Mouse (Mus musculus) liver, embryonic 12.5 days (tissue): ENCODE measurements around the gene Tspan18. TPM values are rescaled to one million over a fixed set of nuclear protein-coding genes. Genes with fewer than 3 reads are reported as not detected.
A peak's percentile ranks its signal among the peaks of the same experiment; 100 is the strongest.

Source experiments
- ATAC-seq: fragments of 200-750 bp; cut with Nextera tagmentation; 2 replicates; pipeline ENCODE4 v1.8.0; 2017; ENCODE audit warnings: moderate number of reproducible peaks, mild to moderate bottlenecking, moderate library complexity
- H3K27ac ChIP-seq: fragments of 300-500 bp; sonication (generic); 2 replicates; pipeline ENCODE4 v1.5.1; 2016; ENCODE audit warnings: mild to moderate bottlenecking
- H3K27me3 ChIP-seq: fragments of 300-500 bp; sonication (generic); replicated peaks from 2 replicates; pipeline ENCODE4 v1.6.1; 2016; ENCODE audit warnings: mild to moderate bottlenecking, moderate library complexity
- H3K36me3 ChIP-seq: fragments of 300-500 bp; sonication (generic); 2 replicates; pipeline ENCODE4 v1.6.1; 2016; ENCODE audit warnings: mild to moderate bottlenecking, moderate library complexity
- H3K4me1 ChIP-seq: fragments of 300-500 bp; sonication (generic); 2 replicates; pipeline ENCODE4 v1.6.1; 2016
- H3K4me2 ChIP-seq: fragments of 300-500 bp; sonication (generic); 2 replicates; pipeline ENCODE4 v1.6.1; 2016; ENCODE audit warnings: mild to moderate bottlenecking, moderate library complexity
- H3K4me3 ChIP-seq: fragments of 300-500 bp; sonication (generic); 2 replicates; pipeline ENCODE4 v1.5.1; 2016; ENCODE audit warnings: mild to moderate bottlenecking, moderate library complexity
- H3K9ac ChIP-seq: fragments of 300-500 bp; sonication (generic); 2 replicates; pipeline ENCODE4 v1.6.1; 2016; ENCODE audit warnings: mild to moderate bottlenecking, moderate library complexity
- H3K9me3 ChIP-seq: fragments of 300-500 bp; sonication (generic); replicated peaks from 2 replicates; pipeline ENCODE4 v1.6.1; 2016; ENCODE audit warnings: mild to moderate bottlenecking, moderate library complexity
- WGBS: fragments of 180-500 bp; shearing (Covaris S2); methylation state at CpG from one replicate; pipeline ENCODE4 v1.1.7; 2016; ENCODE audit not compliant: insufficient replicate concordance; 5-methylcytosine and 5-hydroxymethylcytosine counted together
- polyA plus RNA-seq: library from polyadenylated mRNA; unstranded; fragments of >200 nt; fragmentation: Nextera tagmentation; extraction: Ambion mirVana; gene quantifications from 2 replicates; pipeline ENCODE4 v1.2.1, GENCODE M21; 2016

The Tspan18 gene
- polyA plus RNA-seq, 1 experiment from 2014 or later, result 6.2 TPM

GRCm38 (mm10) chr2:93200681-93201340, 133.5 kb downstream of the Tspan18 start:
- H3K4me3 ChIP-seq, result no peak overlapping the region
- no peak overlapping the region for H3K4me2 ChIP-seq
- WGBS, result 60% methylated on average over 10 of the region's 10 CpGs
- peaks cover 13% of the 10 kb centered on the region; the same call in 1 of the 2 replicates for H3K27me3 ChIP-seq
- H3K27ac ChIP-seq, result no peak overlapping the region
- H3K4me1 ChIP-seq, result peaks cover 5% of the 10 kb centered on the region; the same call in 1 of the 2 replicates
- no peaks in the 10 kb centered on the region for H3K9me3 ChIP-seq
- H3K9ac ChIP-seq, result no peak overlapping the region
- ATAC-seq, result no peak
- H3K36me3 ChIP-seq, result no peaks in the 10 kb centered on the region

- 36% methylated on average over 13 of the region's 13 CpGs for WGBS
- peaks cover 23% of the 10 kb centered on the region; the same call in 1 of the 2 replicates for H3K27me3 ChIP-seq
- no peak overlapping the region for H3K9ac ChIP-seq
- H3K36me3 ChIP-seq, result no peaks in the 10 kb centered on the region
- no peaks in the 10 kb centered on the region for H3K9me3 ChIP-seq
- no peak overlapping the region for H3K27ac ChIP-seq
- peak; percentile 27 for ATAC-seq
- no peak overlapping the region for H3K4me3 ChIP-seq
- peaks cover 5% of the 10 kb centered on the region; the same call in 1 of the 2 replicates for H3K4me1 ChIP-seq
- no peak overlapping the region for H3K4me2 ChIP-seq
Observed at GRCm38 (mm10) chr2:93199531-93199974, 134.8 kb downstream of the Tspan18 start.

- 17% methylated on average over 3 of the region's 3 CpGs for WGBS
- Histone ChIP-seq H3K4me3 (no peak overlapping the region), H3K27ac (no peak overlapping the region), H3K9me3 (no peaks in the 10 kb centered on the region), H3K27me3 (peaks cover 23% of the 10 kb centered on the region; the same call in 1 of the 2 replicates), H3K4me2 (no peak overlapping the region), H3K9ac (no peak overlapping the region), H3K4me1 (peaks cover 5% of the 10 kb centered on the region; the same call in 1 of the 2 replicates), H3K36me3 (no peaks in the 10 kb centered on the region)
- peak; percentile 40; the same call in 1 of the 2 replicates for ATAC-seq
Observed at GRCm38 (mm10) chr2:93198846-93199245, 135.5 kb downstream of the Tspan18 start.

- peaks cover 16% of the 10 kb centered on the region for H3K4me1 ChIP-seq
- no peaks in the 10 kb centered on the region for H3K36me3 ChIP-seq
- no peak overlapping the region for H3K4me2 ChIP-seq
- no peaks in the 10 kb centered on the region for H3K9me3 ChIP-seq
- no peak overlapping the region for H3K27ac ChIP-seq
- H3K27me3 ChIP-seq, result peaks cover 56% of the 10 kb centered on the region
- no peak overlapping the region for H3K9ac ChIP-seq
- H3K4me3 ChIP-seq, result no peak overlapping the region
- ATAC-seq, result no peak
- 37% methylated on average over 4 of the region's 4 CpGs for WGBS
Observed at GRCm38 (mm10) chr2:93193806-93194205, 140.5 kb downstream of the Tspan18 start.

- Histone ChIP-seq H3K9ac (no peak overlapping the region), H3K4me1 (peaks cover 16% of the 10 kb centered on the region), H3K27ac (no peak overlapping the region), H3K9me3 (no peaks in the 10 kb centered on the region), H3K4me2 (no peak overlapping the region), H3K27me3 (peaks cover 67% of the 10 kb centered on the region), H3K4me3 (no peak overlapping the region), H3K36me3 (no peaks in the 10 kb centered on the region)
- ATAC-seq, result no peak
- 4% methylated on average over 6 of the region's 6 CpGs for WGBS
Observed at GRCm38 (mm10) chr2:93192671-93193080, 141.6 kb downstream of the Tspan18 start.

- no peak overlapping the region for H3K27ac ChIP-seq
- 39% methylated on average over 9 of the region's 9 CpGs for WGBS
- H3K4me1 ChIP-seq, result peaks cover 21% of the 10 kb centered on the region
- no peaks in the 10 kb centered on the region for H3K9me3 ChIP-seq
- H3K4me2 ChIP-seq, result no peak overlapping the region
- H3K4me3 ChIP-seq, result no peak overlapping the region
- no peak for ATAC-seq
- H3K9ac ChIP-seq, result no peak overlapping the region
- no peaks in the 10 kb centered on the region for H3K36me3 ChIP-seq
- H3K27me3 ChIP-seq, result peaks cover 70% of the 10 kb centered on the region
Observed at GRCm38 (mm10) chr2:93192182-93192560, 142.1 kb downstream of the Tspan18 start.

- Histone ChIP-seq H3K36me3 (no peaks in the 10 kb centered on the region), H3K4me2 (no peak overlapping the region), H3K9me3 (no peaks in the 10 kb centered on the region), H3K27me3 (peaks cover 70% of the 10 kb centered on the region), H3K4me3 (no peak overlapping the region), H3K4me1 (peaks cover 21% of the 10 kb centered on the region), H3K27ac (no peak overlapping the region), H3K9ac (no peak overlapping the region)
- no peak for ATAC-seq
- 61% methylated on average over 14 of the region's 14 CpGs for whole genome bisulfite sequencing
Observed at GRCm38 (mm10) chr2:93191488-93192181, 142.7 kb downstream of the Tspan18 start.

- WGBS, result 21% methylated on average over 9 of the region's 9 CpGs
- peaks cover 72% of the 10 kb centered on the region for H3K27me3 ChIP-seq
- no peak overlapping the region for H3K4me3 ChIP-seq
- H3K4me2 ChIP-seq, result no peak overlapping the region
- H3K27ac ChIP-seq, result no peak overlapping the region
- no peaks in the 10 kb centered on the region for H3K36me3 ChIP-seq
- no peak overlapping the region for H3K9ac ChIP-seq
- no peaks in the 10 kb centered on the region for H3K9me3 ChIP-seq
- ATAC-seq, result no peak
- H3K4me1 ChIP-seq, result peaks cover 21% of the 10 kb centered on the region
Observed at GRCm38 (mm10) chr2:93190771-93191487, 143.4 kb downstream of the Tspan18 start.

- ATAC-seq, result no peak
- H3K9ac ChIP-seq, result no peak overlapping the region
- peak overlapping the region; percentile 54 for H3K4me3 ChIP-seq
- WGBS, result 7% methylated on average over 19 of the region's 19 CpGs
- H3K4me1 ChIP-seq, result peaks cover 21% of the 10 kb centered on the region
- H3K36me3 ChIP-seq, result no peaks in the 10 kb centered on the region
- peak overlapping the region; percentile 76 for H3K4me2 ChIP-seq
- H3K27ac ChIP-seq, result no peak overlapping the region
- peaks cover 82% of the 10 kb centered on the region for H3K27me3 ChIP-seq
- H3K9me3 ChIP-seq, result no peaks in the 10 kb centered on the region
Observed at GRCm38 (mm10) chr2:93188761-93189458, 145.4 kb downstream of the Tspan18 start.

- Histone ChIP-seq H3K4me3 (peak overlapping the region; percentile 54), H3K27ac (no peak overlapping the region), H3K4me1 (peaks cover 21% of the 10 kb centered on the region), H3K4me2 (peak overlapping the region; percentile 76), H3K27me3 (peaks cover 89% of the 10 kb centered on the region), H3K9me3 (no peaks in the 10 kb centered on the region), H3K36me3 (no peaks in the 10 kb centered on the region), H3K9ac (peak overlapping the region; percentile 18)
- ATAC-seq, result no peak
- WGBS, result under 1% methylated on average over 53 of the region's 53 CpGs
Observed at GRCm38 (mm10) chr2:93188020-93188760, 146.1 kb downstream of the Tspan18 start.
